Mouse (Mus musculus): ENCODE results near the gene Ccdc191. TPM values are rescaled to one million over a fixed set of nuclear protein-coding genes. Genes with fewer than 3 reads are reported as not detected.

Gene Ccdc191
- polyA plus RNA-seq, 1 experiment, result 1.5 TPM

DNA sequence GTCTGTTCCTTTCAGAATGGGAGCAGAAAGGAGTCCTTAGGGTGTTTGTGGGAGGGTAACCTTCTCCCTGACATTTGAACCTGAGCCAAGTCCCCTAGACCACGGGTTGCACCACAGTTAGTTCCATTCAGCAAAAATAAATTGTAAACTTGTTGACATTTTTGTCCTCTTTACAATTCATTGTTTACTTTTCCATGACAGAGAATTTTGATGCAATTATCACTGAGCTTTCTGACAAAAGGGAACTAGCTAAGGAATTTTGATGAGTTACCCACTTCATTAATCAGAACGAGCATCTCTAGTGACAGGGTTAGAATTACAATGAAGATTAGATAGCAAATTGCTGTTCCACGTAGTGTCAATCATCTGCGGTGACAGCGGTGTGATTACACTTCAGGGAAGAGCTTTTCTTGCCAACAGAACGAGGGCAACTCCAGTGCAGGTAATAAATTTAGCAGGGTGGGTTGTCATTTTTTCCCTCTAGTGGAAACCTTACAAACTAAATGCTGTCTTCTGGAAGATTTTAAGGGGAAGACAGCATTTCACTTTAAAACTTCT is 35.5 kb downstream of the Ccdc191 start:
- TF ChIP-seq CEBPB (IDR thresholded peaks at IDR 0.05; ENCODE audit: insufficient read depth, poor library complexity, severe bottlenecking) (no peak), USF1 (IDR thresholded peaks at IDR 0.05; ENCODE audit: low read depth) (no peak), MYOG (IDR thresholded peaks at IDR 0.05; ENCODE audit: control insufficient read depth in 1 of 3, insufficient read depth in 1 of 3, insufficient read length in 2 of 3, low read depth in 2 of 3) (no peak), POLR2A (IDR thresholded peaks at IDR 0.05; ENCODE audit: insufficient read length, low read depth) (no peak), E2F4 (IDR thresholded peaks at IDR 0.05; ENCODE audit: insufficient read depth) (no peak), TCF3 (IDR thresholded peaks at IDR 0.05; ENCODE audit: insufficient read length, low read depth) (no peak), TCF12 (IDR thresholded peaks at IDR 0.05; ENCODE audit: insufficient read depth, poor library complexity, severe bottlenecking) (no peak), POLR2AphosphoS2 (IDR thresholded peaks at IDR 0.05; ENCODE audit: insufficient read length, low read depth) (no peak), SRF (IDR thresholded peaks at IDR 0.05; ENCODE audit: control insufficient read depth, insufficient read length, low read depth) (no peak), MAX (IDR thresholded peaks at IDR 0.05; ENCODE audit: low read depth) (no peak), REST (IDR thresholded peaks at IDR 0.05; ENCODE audit: insufficient read depth, insufficient read length) (no peak), MYOD1 (IDR thresholded peaks at IDR 0.05; ENCODE audit: control insufficient read depth in 1 of 3, insufficient read length in 2 of 3, low read depth in 2 of 3) (no peak)

DNA sequence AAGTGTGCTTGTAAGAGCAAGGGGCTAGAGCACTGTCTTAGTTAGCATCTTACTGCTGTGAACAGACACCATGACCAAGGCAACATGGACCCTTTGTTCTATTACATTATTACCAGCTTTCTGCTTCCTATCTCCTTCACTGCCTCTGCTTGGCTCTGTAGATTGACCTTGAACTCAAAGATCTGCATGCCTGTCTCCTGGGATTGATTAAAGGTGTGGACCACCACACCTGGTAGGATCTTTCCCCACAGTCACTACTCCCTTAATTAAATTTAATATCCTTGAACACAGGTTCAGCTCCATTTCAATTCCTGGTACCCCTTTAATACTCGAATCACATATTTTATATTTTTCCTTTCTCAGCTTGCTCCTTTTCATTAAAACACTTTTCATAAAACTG is 36.2 kb downstream of the Ccdc191 start:
- H3K27me3 ChIP-seq (ENCODE audit: control insufficient read depth, insufficient read depth, insufficient read length), result no peaks in the 10 kb centered on the region
- no peak overlapping the region for H3K4me2 ChIP-seq (ENCODE audit: low read depth)
- no peaks in the 10 kb centered on the region for H3K79me2 ChIP-seq (ENCODE audit: control insufficient read depth, insufficient read depth)
- no peak overlapping the region for H3ac ChIP-seq (ENCODE audit: control insufficient read depth, insufficient read length)
- TF ChIP-seq E2F4 (IDR thresholded peaks at IDR 0.05; ENCODE audit: insufficient read depth) (no peak), TCF12 (IDR thresholded peaks at IDR 0.05; ENCODE audit: insufficient read depth, poor library complexity, severe bottlenecking) (no peak), USF1 (IDR thresholded peaks at IDR 0.05; ENCODE audit: low read depth) (no peak), SRF (IDR thresholded peaks at IDR 0.05; ENCODE audit: control insufficient read depth, insufficient read length, low read depth) (no peak), MAX (IDR thresholded peaks at IDR 0.05; ENCODE audit: low read depth) (no peak), MYOD1 (IDR thresholded peaks at IDR 0.05; ENCODE audit: control insufficient read depth in 1 of 3, insufficient read length in 2 of 3, low read depth in 2 of 3) (no peak), REST (IDR thresholded peaks at IDR 0.05; ENCODE audit: insufficient read depth, insufficient read length) (no peak), MYOG (IDR thresholded peaks at IDR 0.05; ENCODE audit: control insufficient read depth in 1 of 3, insufficient read depth in 1 of 3, insufficient read length in 2 of 3, low read depth in 2 of 3) (no peak), TCF3 (IDR thresholded peaks at IDR 0.05; ENCODE audit: insufficient read length, low read depth) (no peak), CEBPB (IDR thresholded peaks at IDR 0.05; ENCODE audit: insufficient read depth, poor library complexity, severe bottlenecking) (no peak), POLR2AphosphoS2 (IDR thresholded peaks at IDR 0.05; ENCODE audit: insufficient read length, low read depth) (no peak)
- H3K36me3 ChIP-seq (ENCODE audit: control insufficient read depth, insufficient read depth), result no peaks in the 10 kb centered on the region
- no peak overlapping the region for H3K4me3 ChIP-seq

More for the DNA sequence above, 35.5 kb downstream of the Ccdc191 start:
- no peaks in the 10 kb centered on the region for H3K27me3 ChIP-seq (ENCODE audit: control insufficient read depth, insufficient read depth, insufficient read length)
- H3ac ChIP-seq (ENCODE audit: control insufficient read depth, insufficient read length), result no peak overlapping the region
- H3K4me3 ChIP-seq, result no peak overlapping the region
- no peaks in the 10 kb centered on the region for H3K36me3 ChIP-seq (ENCODE audit: control insufficient read depth, insufficient read depth)
- H3K79me2 ChIP-seq (ENCODE audit: control insufficient read depth, insufficient read depth), result no peaks in the 10 kb centered on the region
- no peak overlapping the region for H3K4me2 ChIP-seq (ENCODE audit: low read depth)

DNA sequence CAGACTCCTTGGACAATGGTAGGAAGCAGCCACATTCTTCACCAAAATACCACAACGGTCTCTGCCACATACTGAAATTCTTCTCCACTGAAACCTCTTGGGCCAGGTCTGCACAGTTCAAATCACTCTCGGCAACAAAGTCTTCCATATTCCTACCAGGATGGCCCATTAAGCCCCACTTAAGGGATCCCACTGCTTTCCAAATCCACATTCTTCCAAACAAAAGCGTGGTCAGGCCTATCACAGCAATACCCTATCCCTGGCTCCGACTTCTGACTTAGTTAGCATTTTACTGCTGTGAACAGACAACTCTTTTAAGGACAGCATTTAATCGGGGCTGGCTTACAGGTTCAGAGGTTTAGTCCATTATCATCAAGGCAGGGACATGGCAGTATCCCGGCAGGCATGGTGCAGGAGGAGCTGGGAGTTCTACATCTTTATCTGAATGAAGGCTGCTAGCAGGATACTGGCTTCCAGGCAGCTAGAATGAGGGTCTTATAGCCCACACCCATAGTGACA is 36.8 kb downstream of the Ccdc191 start, which contains the start of gene Qtrt2:
TSS of gene Qtrt2 (minus strand) at position 469 of the 519 bp plus-strand sequence.
- no peaks in the 10 kb centered on the region for H3K36me3 ChIP-seq (ENCODE audit: control insufficient read depth, insufficient read depth)
- no peak for TF ChIP-seq POLR2AphosphoS2 (IDR thresholded peaks at IDR 0.05; ENCODE audit: insufficient read length, low read depth)
- no peak for TF ChIP-seq USF1 (IDR thresholded peaks at IDR 0.05; ENCODE audit: low read depth)
- no peak for TF ChIP-seq SRF (IDR thresholded peaks at IDR 0.05; ENCODE audit: control insufficient read depth, insufficient read length, low read depth)
- no peak for TF ChIP-seq CEBPB (IDR thresholded peaks at IDR 0.05; ENCODE audit: insufficient read depth, poor library complexity, severe bottlenecking)
- TF ChIP-seq TCF12 (IDR thresholded peaks at IDR 0.05; ENCODE audit: insufficient read depth, poor library complexity, severe bottlenecking), result no peak
- no peak for TF ChIP-seq MYOG (IDR thresholded peaks at IDR 0.05; ENCODE audit: control insufficient read depth in 1 of 3, insufficient read depth in 1 of 3, insufficient read length in 2 of 3, low read depth in 2 of 3)
- no peak for TF ChIP-seq MYOD1 (IDR thresholded peaks at IDR 0.05; ENCODE audit: control insufficient read depth in 1 of 3, insufficient read length in 2 of 3, low read depth in 2 of 3)
- no peak for TF ChIP-seq POLR2A (IDR thresholded peaks at IDR 0.05; ENCODE audit: insufficient read length, low read depth)
- no peak for TF ChIP-seq MAX (IDR thresholded peaks at IDR 0.05; ENCODE audit: low read depth)

DNA sequence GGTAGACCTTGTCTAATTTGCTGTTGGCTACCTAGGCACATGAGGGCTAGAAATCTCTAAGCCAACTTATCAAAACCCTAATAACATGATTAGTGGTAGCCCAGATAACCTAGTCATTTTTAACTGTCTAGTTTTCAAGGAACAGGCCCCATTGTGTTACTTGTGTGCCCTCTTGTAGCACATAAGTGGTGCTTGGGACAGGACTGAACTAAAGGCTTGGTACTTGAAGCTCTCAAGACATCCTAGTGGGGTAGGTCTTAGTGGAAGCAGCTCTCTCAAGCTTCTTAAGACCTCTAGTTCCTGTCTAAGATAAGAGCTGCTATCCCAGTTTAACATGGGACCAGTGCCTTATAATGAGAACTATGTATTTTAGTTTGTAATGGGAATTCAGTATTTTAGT is 41.0 kb downstream of the Ccdc191 start:
- Histone ChIP-seq H3K4me2 (ENCODE audit: low read depth) (no peak overlapping the region), H3K36me3 (ENCODE audit: control insufficient read depth, insufficient read depth) (no peaks in the 10 kb centered on the region), H3ac (ENCODE audit: control insufficient read depth, insufficient read length) (no peak overlapping the region), H3K27me3 (ENCODE audit: control insufficient read depth, insufficient read depth, insufficient read length) (no peaks in the 10 kb centered on the region), H3K4me3 (no peak overlapping the region), H3K79me2 (ENCODE audit: control insufficient read depth, insufficient read depth) (no peaks in the 10 kb centered on the region)
- TF ChIP-seq CEBPB (IDR thresholded peaks at IDR 0.05; ENCODE audit: insufficient read depth, poor library complexity, severe bottlenecking) (no peak), TCF12 (IDR thresholded peaks at IDR 0.05; ENCODE audit: insufficient read depth, poor library complexity, severe bottlenecking) (no peak), E2F4 (IDR thresholded peaks at IDR 0.05; ENCODE audit: insufficient read depth) (no peak), MYOD1 (IDR thresholded peaks at IDR 0.05; ENCODE audit: control insufficient read depth in 1 of 3, insufficient read length in 2 of 3, low read depth in 2 of 3) (no peak), TCF3 (IDR thresholded peaks at IDR 0.05; ENCODE audit: insufficient read length, low read depth) (no peak), MYOG (IDR thresholded peaks at IDR 0.05; ENCODE audit: control insufficient read depth in 1 of 3, insufficient read depth in 1 of 3, insufficient read length in 2 of 3, low read depth in 2 of 3) (no peak), POLR2A (IDR thresholded peaks at IDR 0.05; ENCODE audit: insufficient read length, low read depth) (no peak), POLR2AphosphoS2 (IDR thresholded peaks at IDR 0.05; ENCODE audit: insufficient read length, low read depth) (no peak), REST (IDR thresholded peaks at IDR 0.05; ENCODE audit: insufficient read depth, insufficient read length) (no peak), USF1 (IDR thresholded peaks at IDR 0.05; ENCODE audit: low read depth) (no peak), SRF (IDR thresholded peaks at IDR 0.05; ENCODE audit: control insufficient read depth, insufficient read length, low read depth) (no peak), MAX (IDR thresholded peaks at IDR 0.05; ENCODE audit: low read depth) (no peak)

More for the DNA sequence above, 36.8 kb downstream of the Ccdc191 start, which contains the start of gene Qtrt2:
- no peak within 1 kb of the TSS for H3K4me3 ChIP-seq
- no peak within 1 kb of the TSS for H3ac ChIP-seq (ENCODE audit: control insufficient read depth, insufficient read length)
- no peaks in the 10 kb centered on the region for H3K79me2 ChIP-seq (ENCODE audit: control insufficient read depth, insufficient read depth)
- H3K27me3 ChIP-seq (ENCODE audit: control insufficient read depth, insufficient read depth, insufficient read length), result no peaks in the 10 kb centered on the region
- H3K4me2 ChIP-seq (ENCODE audit: low read depth), result no peak within 1 kb of the TSS
